Mouse (Mus musculus): Measurements from ENCODE around the gene Cox4i2.

Gene Cox4i2

GRCm38 (mm10) chr2:152753944-152754711, at the start of gene Cox4i2:
Gene Cox4i2 (plus strand): TSS chr2:152754173.
- DNase-seq (ENCODE audit: low read depth, low spot score) = no peak

DNA sequence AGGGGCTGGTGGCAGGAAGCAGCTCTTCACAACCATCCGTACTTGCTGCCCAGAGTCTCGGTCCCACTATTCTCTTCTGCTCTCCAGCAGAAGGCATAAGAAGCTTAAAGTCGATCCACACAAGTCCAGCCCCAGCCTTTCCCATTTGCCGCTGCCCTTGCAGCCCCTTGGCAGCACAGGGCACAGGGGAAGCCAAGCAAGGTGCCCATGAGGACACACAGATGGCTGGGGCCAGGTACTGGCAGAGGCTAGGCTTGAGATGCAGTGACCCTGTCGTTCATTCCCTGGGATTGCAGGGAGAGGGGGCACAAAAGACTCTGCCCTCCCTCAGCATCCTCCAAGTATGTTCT, 49.7 kb upstream of the Cox4i2 start:
- DNase-seq (ENCODE audit: low read depth, low spot score) = no peak

- no peak for DNase-seq (ENCODE audit: low read depth, low spot score)
These were observed 49.1 kb upstream of the Cox4i2 start for GRCm38 (mm10) chr2:152704811-152705370.

- DNase-seq (ENCODE audit: low read depth, low spot score) = no peak
These were observed 47.9 kb upstream of the Cox4i2 start for GRCm38 (mm10) chr2:152705993-152706571.

DNA sequence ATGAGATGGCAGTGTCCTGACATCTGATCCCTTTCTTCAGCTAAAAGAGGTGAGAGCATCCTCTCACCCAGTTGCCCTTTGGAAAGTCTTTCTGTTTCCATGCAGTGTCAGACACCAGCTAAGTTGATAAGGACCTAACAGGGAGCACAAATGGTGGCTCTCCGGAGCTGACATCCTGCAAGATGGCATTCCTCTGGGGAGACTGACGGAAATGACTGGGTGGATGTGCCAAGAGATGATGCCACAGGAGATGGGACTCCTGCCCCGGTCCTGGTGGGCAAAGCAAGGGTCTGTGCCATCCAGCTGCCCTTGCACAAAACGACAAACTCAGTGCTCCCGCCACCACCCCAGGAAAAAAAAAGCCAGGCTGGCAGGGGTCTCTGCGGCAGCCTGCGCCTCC, 46.8 kb upstream of the Cox4i2 start:
- no peak for DNase-seq (ENCODE audit: low read depth, low spot score)

DNA sequence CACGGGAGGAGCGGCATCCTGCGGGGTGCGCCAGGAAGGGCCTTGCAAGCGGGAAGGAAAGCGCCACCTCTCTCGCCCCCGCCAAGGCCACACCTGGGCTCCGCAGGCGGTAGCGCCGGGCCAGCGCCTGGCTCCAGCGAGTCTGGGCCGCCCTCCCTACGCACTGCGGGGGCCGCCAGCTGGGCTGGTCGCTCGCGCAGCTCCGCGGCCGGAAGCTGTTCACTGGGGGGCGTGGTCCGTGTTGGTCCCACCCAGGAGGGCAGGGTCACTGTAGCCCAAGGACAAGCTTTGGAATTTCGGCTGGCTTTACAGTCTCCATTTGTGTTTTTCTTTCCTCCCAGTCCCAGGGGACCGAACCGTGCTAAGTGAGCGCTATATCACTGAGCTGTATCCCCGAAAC, 46.3 kb upstream of the Cox4i2 start:
- DNase-seq (ENCODE audit: low read depth, low spot score) = peak; percentile 61

DNA sequence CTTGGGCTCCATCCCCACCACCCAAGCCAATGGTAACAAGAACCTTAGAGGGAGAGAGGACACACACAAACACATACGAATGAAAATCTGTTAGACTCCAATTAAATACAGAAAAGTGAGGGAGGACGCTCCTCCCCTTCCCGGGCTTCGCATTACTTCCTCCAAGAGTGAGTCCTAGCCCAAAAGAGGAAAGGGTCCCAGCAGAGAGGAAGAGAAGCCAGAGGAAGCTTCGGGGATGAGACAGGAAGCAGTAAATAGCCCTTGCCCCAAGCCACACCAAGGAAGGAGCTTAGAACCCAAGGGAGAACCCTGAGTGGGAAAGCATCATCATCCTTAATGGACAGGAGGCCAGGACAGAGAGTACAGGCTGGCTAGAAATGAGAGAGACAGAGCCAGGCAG, 44.9 kb upstream of the Cox4i2 start:
- DNase-seq (ENCODE audit: low read depth, low spot score) = no peak

DNA sequence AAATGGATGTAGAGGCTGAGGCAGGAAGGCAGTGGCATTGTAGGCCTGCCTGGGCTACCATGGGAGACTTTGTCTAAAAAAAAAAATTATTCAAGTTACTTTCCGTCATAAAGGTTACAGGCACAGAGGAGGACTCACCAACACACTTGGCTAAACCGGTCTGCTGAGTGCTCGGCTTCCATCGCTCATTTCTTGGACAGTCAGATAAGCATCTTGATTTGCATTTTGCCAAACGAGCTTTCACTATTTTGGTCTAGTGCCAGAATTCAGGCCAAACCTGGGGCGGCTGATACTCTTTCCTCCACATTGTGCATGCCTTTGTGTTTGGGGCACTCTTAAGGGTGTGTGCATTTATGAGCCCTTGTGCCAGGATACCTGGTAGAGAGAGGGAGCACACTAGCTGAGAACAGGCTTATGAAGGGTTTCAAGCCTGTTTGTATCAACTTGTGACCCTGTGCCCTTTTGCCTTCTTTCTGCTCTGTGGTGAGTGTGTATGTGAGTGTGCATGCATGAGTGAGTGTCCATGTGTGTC, 37.7 kb upstream of the Cox4i2 start:
- DNase-seq (ENCODE audit: low read depth, low spot score) = no peak

DNA sequence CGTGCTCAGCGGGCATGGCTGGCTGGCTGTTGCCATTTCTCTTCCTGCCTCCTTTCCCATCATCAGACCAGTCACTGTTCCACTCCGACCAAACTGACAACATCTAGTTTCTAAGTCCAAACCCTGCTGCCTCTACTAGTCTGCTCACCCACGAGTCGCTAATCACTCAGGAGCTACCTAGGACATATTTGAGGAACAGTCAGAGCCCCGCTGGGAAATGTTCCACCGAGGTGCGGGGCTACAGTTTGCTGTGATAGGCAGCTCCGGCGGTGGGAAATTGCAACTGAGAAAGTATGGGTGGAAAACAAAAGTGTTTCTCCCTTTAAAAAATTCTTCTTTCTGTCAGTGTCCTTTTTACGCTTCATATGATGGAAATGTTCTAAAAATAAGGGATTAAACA, 36.3 kb upstream of the Cox4i2 start:
- no peak for DNase-seq (ENCODE audit: low read depth, low spot score)

GRCm38 (mm10) chr2:152718076-152718475, 35.9 kb upstream of the Cox4i2 start:
- DNase-seq (ENCODE audit: low read depth, low spot score) = no peak

- DNase-seq (ENCODE audit: low read depth, low spot score) = no peak
These were observed 30.2 kb upstream of the Cox4i2 start for GRCm38 (mm10) chr2:152723651-152724331.

DNA sequence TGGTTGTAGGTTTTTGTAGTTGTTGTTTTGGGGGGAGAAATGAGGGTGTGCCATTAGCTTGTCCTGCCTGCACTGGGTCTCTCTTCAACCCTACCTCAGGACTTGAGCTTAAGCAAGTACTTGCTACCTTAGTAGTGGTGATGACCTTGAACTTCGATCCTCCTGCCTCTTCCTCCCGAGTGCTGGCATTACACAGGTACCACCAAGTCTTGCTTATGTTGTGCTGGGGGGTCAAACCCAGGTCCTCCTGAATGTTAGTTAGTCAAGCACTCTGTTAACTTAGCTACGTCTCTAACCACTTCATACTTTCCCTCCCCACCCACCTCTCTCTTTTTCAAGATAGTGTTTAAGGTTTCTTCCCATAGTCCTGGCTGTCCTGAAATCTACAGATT, 29.6 kb upstream of the Cox4i2 start:
- no peak for DNase-seq (ENCODE audit: low read depth, low spot score)

DNA sequence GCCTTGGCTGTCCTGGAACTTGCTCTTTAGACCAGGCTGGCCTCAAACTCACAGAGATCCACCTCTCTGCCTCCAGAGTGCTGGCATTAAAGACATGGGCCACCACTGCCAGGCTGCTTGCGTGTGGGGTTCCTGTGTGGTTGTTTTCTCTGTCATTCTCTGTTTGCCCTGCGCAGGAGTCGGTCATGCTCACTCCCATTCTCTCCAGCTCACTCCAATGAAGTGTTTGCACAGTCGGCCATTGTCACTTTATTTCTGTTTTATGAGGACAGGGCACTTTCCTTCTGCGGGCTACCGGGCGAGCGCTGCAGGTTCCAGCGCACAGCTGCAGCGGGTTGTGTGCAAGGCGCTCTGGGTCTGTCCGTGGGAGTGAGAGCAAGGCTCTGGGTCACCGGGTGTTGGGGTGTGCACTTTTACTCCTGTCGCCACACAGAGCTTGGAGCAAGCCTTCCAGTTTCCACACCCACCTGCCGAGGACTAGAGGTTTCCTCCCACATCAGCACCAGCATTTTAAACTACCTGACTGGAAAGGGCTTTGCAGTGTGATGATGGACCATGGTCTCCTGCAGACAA, 28.7 kb upstream of the Cox4i2 start:
- DNase-seq (ENCODE audit: low read depth, low spot score) = no peak

DNA sequence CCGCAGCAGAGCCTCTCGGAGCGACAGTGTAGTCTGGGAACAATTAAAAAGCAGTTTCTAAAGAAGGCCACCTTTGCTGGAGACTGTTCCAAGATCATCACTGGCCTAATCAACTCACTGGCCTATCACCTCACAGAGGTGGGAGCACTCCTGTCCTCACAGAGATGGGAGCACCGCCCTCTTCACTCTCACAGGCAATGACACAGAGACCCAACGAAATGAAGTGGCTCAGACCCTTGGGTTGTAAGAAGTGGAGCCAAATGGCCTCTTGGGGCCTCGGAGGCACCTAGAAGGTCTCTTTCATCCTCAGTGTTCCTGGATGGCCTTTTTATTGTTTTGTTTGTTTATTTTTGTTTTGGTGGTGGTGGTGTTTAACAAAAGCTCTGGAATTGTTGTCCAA, 27.8 kb upstream of the Cox4i2 start:
- no peak for DNase-seq (ENCODE audit: low read depth, low spot score)

DNA sequence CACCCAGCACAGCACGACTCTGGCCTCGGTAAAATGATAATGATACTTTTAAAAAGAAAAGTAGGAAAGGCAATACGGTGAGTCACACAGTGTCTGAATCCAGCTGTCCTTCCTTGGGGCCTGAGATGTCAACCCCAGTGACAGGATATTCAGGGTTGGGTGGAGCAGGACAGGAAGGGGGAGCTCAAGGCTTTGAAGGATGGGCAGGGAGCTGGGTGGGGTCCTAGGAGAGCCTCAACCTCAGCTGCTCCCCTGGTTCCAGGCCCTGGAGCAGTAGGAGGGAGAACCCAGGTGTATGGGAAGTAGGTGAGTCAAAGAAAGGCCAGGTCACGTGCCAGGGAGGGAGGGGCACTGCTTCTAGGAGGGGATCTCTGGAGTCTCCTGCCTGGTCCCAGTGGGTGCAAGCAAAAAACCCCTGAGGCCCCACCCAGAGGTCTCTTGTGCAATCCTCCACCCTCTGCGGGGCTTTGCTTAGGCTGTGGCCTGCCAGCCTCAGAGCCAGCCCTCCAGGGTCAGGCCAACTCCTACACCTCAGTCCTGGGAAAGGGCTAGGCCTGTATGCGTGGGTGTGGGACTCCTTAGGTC, 27.1 kb upstream of the Cox4i2 start:
- no peak for DNase-seq (ENCODE audit: low read depth, low spot score)

GRCm38 (mm10) chr2:152727795-152728510, 26.0 kb upstream of the Cox4i2 start:
- no peak for DNase-seq (ENCODE audit: low read depth, low spot score)

- no peak for DNase-seq (ENCODE audit: low read depth, low spot score)
These were observed 25.4 kb upstream of the Cox4i2 start for GRCm38 (mm10) chr2:152728594-152728993.

- no peak for DNase-seq (ENCODE audit: low read depth, low spot score)
These were observed 24.8 kb upstream of the Cox4i2 start for GRCm38 (mm10) chr2:152729013-152729635.

- no peak for DNase-seq (ENCODE audit: low read depth, low spot score)
These were observed 24.3 kb upstream of the Cox4i2 start for GRCm38 (mm10) chr2:152729636-152730020.

DNA sequence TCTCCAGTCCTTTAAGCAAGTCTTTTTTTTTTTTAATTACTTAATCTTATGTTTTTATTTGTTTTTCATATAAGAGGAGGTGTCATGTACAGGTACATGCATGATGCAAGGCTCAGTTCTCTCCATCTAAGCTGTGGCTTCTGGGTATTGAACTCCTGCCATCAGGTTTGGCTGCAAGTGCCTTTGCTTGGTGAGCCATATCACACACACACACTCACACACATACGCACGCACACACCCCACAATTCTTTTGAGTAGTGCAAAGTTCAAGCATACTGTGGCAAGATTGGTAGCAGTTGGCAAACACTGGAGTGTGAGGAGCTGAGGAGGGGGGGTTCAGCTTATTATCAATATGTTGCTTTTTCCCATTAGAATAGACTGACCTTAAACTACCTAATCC, 20.8 kb upstream of the Cox4i2 start:
- DNase-seq (ENCODE audit: low read depth, low spot score) = no peak

GRCm38 (mm10) chr2:152734501-152734900, 19.5 kb upstream of the Cox4i2 start:
- DNase-seq (ENCODE audit: low read depth, low spot score) = no peak
